Mouse (Mus musculus) heart, postnatal 0 days (tissue): ENCODE measurements around the gene Pds5b.

Source experiments
- CTCF ChIP-seq: IDR thresholded peaks from 2 replicates; pipeline ENCODE4 v1.5.1; 2016; ENCODE audit warnings: antibody characterized with exemption, control low read depth, low read depth
- EP300 ChIP-seq: IDR thresholded peaks from 2 replicates; pipeline ENCODE4 v1.6.1; 2016; ENCODE audit warnings: antibody characterized with exemption, low read depth

DNA sequence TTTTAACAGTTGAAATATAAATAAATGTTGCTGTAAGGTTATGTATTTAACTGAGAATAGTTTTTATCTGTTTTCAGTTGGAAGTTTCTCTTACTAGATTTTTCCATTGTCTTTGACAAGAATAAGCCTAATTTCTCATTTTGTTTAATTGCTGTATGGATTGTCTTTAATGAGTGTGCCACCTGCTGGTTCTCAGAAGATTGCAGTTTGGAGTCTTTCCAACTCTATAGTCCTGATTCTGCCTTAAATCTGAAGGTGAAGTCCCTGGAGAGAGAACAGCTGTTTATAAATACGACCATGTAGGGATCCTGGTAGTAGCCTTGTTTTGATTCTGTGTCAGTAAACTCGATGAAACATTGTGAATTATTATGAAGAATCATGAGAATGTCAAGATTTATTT is 29.2 kb downstream of the Pds5b start:
- TF ChIP-seq CTCF (peak; percentile 53), EP300 (no peak)
